Mouse (Mus musculus): ENCODE data around the gene Lipc.

The Lipc gene

DNA sequence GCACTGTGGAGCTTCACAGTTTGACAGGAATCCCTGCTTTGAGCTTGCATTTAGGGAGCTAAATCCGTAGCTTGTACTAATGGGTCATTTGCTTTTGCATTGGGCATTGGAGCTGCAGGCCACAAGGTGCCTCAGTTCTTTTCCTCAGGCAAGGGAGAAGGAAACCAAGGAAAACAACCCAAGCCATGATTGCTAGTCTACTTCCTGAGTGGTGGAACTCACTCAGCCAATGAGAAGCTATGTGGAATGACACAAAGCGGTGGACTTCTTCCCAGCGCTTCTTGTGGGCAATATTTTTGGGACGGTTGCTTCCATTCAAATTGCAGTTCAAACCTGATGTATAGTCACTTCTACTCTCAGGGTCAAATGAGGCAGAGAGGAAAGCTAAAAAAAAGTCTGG is at the start of gene Lipc:
Gene Lipc (minus strand): TSS at position 101 of the 400 bp plus-strand sequence.
- no peak for DNase-seq (ENCODE audit: low read depth)

DNA sequence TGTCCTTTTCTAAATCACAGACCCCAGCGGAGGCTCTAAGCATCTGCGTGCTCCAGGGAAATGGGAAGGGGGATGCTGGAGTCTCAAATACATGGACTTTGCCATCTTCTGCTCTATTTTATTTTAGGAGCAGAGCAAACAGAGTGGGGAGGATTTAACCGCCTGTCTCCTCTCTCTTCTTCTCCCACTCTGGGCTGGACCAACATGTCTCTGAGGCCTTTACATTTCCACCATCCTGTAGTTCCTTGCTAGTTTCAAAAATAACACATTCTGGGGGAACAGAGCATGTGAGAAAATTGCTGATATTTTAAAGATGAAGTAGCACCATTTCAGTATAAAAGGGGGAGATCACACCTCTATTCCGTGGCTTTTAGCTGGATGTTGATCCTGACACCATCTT is 47.1 kb upstream of the Lipc start:
- DNase-seq (ENCODE audit: low read depth): no peak

DNA sequence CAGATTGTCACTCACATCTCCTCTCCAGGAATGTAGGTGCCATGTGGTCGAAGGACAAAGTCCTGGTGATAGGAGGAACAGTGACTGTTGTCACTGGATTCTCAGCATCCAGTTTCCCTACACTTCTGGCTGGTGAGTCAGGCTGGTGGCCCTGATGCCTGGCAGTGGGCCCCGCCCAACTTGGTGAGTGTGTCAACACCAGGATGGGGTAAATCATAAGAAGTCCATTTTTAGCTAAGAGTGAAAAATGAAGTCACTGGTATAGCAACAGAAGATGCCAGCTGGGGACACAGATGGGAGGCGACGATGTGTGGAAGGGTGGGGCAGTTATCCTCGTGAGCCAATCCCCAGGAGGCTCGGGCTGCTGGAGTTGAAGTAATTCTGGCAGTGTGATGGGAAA is 46.7 kb upstream of the Lipc start:
- DNase-seq (ENCODE audit: low read depth): no peak

DNA sequence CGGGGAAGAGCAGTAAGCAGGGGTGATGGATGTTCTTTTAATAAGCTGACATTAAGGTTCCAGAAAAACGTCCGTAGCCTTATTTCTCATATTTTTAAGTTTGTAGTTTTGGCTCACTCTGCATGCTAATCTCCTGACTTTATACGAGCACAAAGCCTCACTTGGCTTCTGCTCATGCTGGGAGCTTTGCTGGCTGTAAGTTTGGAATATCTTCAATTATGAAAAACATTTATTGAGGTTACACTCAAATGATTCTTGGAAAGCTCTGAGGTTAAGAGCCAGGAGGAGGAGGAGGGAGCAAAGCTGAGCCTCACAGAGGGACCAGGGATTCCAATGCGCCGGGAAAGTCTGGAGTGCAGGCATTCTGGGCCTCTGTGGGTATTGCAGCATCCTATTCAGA is 41.3 kb upstream of the Lipc start:
- DNase-seq (ENCODE audit: low read depth): no peak

DNA sequence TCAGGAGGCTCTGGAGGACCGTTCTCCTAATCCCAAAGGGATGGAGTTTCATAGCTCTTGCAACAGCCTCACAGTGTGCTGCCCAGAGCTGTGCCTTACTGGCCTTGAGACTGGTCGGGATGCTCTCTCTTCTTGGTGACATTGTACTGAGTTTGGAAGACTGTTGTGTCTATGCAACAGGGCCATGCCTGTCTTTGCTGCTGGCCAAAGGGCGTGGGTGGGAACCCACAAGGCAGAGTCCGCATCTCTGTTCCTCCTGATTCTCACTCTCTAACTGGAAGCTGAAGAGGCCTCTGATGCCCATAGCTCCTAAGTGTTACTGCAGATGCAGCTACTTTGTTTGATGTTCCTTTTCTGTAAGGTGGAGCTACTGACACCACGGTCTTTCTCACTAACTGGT is 39.4 kb upstream of the Lipc start:
- no peak for DNase-seq (ENCODE audit: low read depth)

DNA sequence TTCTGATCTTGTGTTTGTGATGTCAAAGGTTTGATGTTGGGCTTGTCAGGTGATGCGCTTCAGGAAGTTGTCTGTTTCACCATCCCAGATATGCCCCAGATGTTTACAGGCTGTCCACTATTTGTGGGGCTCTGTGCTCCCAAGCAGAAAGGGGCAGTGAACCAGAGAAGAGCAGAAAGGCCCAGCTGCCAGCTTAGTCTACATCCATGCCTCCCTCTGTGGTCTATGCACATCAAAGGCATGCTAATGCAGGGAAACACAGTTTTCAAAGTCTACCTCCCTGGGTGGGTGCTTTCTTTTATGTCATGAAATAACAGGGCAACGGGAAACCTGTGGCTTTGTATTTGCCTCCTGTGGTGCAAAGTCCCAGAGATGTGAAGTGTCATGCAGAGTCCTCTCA is 35.2 kb upstream of the Lipc start:
- no peak for DNase-seq (ENCODE audit: low read depth)

DNA sequence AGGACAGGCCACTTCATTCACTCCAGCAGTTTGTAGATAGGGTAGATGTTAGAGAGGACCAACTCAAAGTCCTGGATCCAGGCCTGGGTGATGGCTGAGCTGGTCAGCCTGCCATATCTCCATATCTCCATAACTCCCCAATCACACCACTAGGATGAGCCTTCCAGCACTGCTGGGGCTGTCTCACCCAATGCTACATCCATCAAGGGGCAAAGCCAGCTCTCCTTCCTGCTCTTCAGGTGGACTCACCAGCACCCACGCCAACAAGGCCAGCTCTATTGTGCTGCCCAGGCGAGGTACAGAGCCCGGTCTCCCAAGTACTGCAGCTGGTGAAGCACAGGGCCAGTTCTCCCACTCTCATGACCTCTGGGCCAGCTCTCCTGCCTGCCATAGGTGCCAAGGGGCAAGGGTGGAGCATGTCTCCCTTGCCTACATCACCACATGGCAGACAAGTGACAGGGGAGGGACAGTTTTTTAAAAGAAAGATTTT is 31.0 kb upstream of the Lipc start:
- DNase-seq (ENCODE audit: low read depth): no peak

DNA sequence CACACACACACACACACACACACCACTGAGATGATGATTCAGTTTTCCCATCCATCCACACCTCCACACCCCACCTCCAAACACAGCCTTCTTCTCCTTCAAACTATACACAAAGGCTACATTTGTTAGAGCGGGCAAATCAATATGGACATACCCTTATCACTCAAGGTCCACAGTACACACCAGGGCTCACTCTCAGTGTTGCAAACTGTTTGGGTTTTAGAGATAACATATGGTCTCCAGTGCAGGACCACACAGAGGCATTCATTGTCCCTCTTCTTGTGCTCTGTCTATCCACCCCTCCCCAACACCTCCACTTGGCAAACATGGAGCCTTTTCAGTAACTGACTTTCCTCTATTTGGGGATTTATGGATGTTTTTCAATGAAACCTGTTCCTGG is 29.7 kb upstream of the Lipc start:
- no peak for DNase-seq (ENCODE audit: low read depth)

DNA sequence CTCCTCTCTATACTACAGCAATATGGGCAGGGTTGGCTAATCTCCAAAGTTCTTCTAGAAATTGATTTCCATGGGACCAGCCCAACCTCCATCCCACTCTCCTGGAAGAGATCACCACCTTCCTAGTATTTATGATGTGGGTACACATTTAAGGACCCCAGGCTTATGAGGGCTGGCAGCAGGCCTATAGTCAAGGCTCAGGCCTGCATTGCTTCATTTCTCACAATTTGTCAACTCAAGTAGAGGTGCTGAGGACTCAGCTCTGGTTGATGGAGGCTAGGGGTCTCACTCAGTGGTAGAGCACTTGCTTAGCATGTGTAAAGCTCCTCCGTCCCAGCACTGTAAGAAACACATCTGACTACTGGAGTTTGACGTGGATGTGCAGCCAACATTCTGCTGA is 27.6 kb upstream of the Lipc start:
- no peak for DNase-seq (ENCODE audit: low read depth)

DNA sequence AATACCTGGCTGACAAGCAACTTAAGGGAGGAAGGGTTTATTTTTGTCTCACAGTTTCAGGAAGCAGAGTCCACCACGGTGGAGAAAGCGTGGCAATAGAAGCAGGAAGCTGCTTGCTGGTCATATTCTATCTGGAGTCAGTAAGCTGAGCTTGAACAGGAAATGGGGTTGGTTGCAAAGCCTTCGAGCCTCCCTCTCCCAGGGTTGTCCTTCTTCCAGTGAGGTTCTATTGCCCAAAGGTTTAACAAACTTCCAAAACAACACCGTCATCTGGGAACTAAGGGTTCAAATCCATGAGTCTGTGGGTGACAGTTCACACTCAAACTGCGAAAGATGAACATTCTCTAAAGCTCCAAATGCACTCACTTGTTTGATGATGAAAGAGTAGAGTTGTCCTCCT is 27.1 kb upstream of the Lipc start:
- no peak for DNase-seq (ENCODE audit: low read depth)

DNA sequence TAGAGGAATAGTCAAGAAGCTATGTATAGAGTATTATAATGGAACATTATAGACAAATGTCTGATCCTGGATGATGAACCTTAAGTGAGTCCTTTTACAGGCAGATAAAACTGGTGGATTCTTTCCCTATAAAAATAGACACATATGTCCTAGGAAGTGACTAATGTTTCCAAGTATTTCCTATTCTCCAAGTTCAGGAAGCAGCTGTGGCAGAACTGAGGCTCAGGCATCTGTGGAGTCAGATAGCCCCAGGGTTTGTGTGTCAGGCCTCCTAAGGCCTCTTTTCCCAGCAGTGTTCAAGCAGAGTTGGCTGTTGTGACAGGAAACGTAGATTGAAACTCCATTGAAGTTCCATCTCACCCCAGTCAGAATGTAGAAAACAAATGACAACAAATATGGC is 25.4 kb upstream of the Lipc start:
- DNase-seq (ENCODE audit: low read depth): no peak

DNA sequence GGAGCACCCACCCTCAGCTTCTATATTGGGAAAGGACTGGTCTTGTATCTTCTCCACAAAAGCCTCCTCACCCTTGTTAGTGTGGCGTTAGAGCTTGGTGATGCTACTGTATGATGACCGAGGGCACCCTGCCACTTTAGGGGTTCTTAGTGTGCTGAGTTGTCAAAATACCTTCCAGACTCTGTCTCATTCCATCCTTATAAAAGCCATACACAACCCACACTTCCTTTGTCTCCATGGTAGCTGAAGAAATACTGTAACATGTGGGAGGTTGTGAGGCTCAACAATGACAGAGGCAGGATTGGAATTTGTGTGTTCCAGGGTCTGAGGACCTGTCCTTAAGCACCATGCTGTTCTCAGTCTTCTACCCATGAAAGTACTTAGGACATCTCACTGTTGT is 23.9 kb upstream of the Lipc start:
- DNase-seq (ENCODE audit: low read depth): no peak

DNA sequence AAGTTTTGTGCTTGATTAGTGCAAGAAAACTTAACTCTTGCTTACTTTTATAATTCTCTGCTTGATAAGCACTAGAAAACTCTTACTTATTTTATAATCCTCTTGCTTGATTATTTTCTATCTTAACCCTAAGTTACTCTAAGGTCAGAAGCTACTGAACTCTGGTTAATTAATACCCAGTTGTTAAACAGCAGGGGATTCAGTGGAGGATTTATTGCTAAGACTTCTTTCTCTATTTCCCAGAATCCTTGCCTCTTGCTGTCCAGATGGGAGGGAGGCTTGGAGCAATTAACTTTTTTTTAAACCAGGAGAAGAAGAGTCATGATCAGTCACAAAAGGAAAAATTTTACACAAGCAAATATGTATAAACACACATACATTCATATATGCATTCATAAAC is 21.3 kb upstream of the Lipc start:
- no peak for DNase-seq (ENCODE audit: low read depth)

DNA sequence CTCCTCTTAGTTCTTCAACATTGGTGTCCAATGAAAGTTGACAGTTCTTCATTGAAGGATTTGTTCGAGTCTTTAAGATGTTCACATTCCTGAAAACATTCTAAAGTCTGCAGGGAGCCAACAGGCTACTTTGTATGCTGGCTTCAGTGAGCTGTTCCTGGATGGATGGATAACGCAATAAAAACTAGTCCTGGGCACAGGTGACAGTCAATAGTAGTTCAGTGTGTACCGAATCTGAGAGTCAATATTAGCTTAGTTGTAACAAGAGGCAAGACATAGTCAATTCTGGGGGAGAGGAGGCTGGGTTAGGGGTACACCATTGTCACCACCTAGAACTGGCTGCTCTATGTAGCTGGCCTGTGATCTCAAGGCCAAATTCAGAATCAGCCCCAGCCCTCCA is 17.2 kb upstream of the Lipc start:
- no peak for DNase-seq (ENCODE audit: low read depth)

DNA sequence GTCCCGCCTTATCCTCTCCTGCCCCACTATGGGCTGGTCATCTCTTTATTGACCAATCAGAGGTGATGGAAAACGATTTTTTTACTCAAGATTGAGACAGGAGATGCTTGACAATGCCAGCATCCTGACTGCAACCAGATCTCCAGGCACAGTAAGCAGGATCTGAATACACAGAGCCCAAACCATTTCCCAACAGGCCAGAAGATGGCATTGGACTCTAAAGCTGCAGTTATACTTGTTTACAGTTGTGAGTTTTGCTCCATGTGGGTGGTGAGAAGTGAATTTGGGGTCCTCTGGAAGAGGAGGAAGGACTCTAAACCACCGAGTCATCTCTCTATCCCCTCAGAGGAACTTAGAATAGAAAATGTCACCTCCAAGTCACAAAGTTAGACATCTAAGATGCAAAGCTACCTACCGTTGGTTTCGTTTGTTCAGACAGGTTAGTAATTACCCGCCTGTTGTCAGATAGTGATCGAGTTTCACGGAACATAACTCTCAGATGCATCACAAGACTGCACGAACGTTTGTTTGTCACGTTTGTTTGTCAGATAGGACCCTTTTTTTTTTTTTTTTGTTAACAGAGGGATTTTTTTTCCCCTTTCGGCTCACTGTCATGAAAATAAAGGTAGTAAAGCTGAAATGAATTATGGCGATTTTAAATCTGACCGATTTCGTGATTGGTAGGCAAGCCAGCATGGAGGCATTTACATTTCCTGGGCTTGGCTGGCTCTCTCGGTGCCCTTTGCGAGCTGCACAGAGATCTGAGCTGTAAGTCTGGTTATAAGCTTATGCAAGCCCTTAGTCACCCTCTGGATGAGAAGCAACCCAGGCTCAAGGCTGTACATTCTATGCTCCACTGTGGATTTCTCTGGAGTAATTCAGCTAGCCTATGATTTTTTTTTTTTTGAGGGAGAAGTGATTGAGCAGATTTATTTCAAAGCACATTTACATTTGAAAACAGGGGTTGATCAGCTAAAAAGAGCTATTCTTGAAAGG is 14.3 kb upstream of the Lipc start:
- no peak for DNase-seq (ENCODE audit: low read depth)

DNA sequence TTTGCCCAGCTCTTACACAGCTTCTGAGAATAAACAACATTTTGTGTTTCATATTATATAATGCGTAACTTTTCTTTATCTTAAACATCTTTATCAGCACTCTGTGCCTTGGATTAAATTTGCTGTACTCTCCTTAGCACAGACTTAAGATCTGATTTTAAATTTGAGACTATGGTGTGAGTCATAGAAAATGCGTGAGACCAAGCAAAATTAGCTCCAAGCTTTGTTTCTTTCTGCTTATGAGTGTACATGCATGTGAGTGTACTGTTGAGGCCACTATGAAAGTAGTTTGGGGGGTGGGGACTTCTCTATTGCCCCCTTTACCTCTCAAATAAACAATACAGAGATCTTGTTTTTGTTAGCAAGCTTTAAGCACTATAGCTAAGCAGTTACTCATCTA is 13.4 kb upstream of the Lipc start:
- no peak for DNase-seq (ENCODE audit: low read depth)

DNA sequence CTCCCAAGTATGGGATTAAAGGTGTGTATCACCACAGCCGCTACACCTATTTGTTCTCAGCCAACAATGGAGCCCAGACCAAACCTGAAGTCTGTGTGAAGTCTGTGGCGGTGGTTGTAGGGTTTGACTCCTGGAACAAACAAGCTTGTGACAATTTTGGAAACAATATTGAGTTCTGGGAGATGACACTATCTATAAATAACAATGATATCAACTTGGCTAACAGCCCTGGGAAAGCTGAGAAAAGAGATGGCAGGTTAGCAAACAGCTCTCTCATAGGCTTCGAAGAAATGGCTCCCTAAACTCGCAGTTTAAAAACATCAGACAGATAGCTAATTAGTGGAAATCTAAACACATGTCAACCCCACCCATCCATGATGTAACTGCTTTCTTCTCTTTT is 13.0 kb upstream of the Lipc start:
- no peak for DNase-seq (ENCODE audit: low read depth)

DNA sequence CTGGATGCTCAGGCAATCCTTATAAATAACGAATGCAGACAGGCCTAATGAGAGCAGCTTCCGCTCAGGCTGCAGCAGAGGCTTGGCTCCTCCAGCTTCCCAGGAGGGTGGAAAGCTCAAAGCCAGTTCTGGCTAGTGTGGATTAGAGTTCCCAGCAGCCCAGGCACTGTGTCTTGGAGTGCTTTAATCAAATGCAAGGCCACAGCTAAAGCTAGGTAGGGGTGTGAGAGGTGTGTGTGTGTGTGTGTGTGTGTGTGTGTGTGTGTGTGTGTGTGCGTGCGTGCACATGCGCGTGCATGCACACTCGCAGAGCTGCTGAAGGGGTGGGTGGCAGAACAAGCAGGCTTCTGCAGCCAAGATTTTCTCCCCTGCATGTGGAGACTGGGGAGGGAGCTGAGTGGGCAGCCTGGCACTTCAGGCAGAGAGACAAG is 11.4 kb upstream of the Lipc start:
- no peak for DNase-seq (ENCODE audit: low read depth)

DNA sequence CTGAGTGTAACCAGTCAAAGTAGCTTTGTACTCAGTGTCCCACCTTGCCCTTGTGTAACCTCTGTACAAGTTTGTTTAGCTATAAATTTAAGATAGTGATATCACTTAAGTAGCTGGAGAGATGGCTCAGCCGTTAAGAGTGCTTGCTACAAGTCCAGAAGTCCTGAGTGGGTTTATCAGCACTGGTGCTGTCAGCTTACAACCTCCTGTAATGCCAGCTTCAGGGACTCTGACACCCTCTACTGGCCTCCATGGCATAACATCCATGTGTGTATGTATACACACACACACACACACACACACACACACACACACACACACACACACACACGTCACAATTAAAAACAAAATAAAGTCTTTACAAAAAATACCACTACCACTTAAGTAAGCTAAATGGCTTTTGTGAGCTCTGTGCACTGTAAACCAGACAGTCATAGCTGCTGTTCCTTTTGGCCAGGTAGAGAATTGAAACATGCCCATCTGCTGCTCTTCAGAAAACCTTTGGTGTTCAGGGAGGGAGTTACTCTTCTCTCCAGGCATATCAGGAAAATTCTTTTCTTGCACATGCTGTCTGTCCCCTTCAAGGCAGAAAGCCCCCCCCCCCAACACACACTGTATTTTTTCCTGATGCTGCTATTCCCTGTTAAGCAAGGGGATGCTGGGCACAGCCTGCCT is 10.9 kb upstream of the Lipc start:
- no peak for DNase-seq (ENCODE audit: low read depth)

DNA sequence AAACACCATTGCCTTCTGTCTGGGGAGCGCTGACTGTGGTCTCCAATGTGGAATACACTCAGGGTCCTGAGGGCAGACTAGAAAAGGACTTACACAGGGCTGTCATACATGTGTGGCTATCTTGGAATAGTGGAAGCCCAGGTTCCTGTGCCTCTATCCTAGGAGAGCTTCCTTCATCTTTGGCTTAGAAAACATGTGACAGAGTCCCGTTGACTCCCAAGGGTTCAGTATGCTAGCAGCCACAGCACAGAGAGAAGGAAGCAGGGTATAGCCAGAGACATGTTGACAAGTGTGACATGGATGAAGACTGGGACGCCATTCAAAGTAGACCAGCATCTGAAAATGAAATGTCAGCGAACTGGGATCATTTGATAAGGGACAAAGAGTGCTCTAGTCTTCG is 8.3 kb upstream of the Lipc start:
- no peak for DNase-seq (ENCODE audit: low read depth)

DNA sequence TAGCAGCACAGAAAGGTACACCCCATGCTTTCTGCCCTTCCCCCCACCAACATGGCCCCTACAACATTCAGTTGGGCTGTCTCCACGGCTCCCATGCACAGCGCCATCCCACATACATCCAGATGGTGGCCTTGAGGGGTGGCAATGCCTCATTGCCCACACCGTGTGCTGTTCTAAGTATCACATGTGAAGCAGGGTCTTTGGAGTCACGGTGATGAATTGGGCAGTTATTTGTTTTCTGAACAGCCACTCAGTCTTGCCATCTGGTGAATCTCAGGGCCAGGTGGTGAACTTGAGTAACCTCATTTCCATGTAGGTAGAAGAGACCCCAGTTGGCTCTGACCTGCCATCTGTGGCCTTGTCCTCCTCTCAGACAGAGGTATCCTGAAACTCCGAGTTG is 7.8 kb upstream of the Lipc start:
- DNase-seq (ENCODE audit: low read depth): no peak

DNA sequence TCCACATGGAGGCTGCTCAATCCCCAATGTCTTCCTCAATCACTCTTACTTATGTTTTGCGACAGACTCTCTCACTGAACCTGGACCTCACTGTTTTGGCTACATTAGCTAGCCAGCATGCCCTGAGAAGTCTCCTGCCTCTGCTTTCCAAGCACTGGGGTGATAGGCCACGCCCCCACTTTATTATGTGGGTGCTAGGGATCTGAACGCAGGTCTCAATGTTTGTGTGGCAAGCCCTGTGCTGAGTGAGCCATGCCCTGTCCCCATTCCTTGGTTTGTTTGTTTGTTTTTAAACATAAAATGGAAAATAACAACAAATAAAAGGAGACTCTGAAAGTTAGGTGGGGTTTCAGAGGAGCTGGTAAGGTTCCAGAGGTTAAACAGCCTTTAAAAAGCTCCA is 7.4 kb upstream of the Lipc start:
- no peak for DNase-seq (ENCODE audit: low read depth)

DNA sequence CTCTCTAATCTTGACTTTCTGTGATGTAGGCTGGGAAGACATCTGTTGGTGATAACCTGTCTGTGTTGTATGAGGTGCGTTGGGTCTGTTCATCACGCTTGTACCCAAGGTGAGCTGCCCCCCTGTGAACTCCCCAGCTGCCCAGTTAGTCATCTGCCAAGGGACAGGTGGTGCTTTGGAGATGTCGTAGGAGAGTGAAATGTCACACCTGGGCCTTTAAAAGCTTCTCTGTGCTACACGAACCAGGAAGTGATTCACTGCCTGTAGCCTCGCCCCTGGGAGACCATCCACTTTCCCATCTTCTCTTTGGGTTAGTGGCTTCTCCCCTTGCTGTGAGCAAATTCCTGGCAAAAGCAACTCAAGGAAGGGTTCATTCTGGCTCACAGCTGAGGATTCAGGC is 6.4 kb upstream of the Lipc start:
- DNase-seq (ENCODE audit: low read depth): no peak
